Mouse (Mus musculus) lung, postnatal 0 days (tissue): ENCODE measurements around the gene Alg2.

Experiments
- CTCF ChIP-seq: IDR thresholded peaks from 2 replicates; pipeline ENCODE4 v1.5.1; 2016; ENCODE audit warnings: antibody characterized with exemption, mild to moderate bottlenecking
- EP300 ChIP-seq: IDR thresholded peaks from 2 replicates; pipeline ENCODE4 v1.6.1; 2016; ENCODE audit warnings: antibody characterized with exemption, mild to moderate bottlenecking, control low read depth

DNA sequence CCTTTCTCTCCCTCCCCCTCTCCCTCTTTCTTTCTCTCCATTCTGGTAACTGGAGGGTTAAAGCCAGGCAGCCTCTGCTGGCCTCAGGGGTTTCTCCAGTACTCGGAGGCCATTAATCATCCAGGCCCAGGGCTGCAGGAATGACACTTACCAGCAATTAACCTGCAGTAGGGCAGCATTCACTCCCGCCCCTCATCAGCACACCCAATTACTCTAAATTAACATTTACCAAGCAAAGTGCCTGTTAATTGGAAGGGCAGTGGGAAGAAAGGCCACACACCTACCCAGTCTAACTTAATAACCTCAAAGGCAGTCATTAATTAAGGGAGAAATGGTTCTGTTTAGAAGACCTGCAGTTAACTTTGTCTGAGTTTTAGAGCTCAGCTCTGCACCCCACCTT is 49.8 kb downstream of the Alg2 start:
- TF ChIP-seq EP300 (no peak), CTCF (no peak)
